Mouse (Mus musculus) spleen, adult 2 months (tissue): Measurements from ENCODE around the gene Tspan11.

Experiments used
- CTCF ChIP-seq: fragments of 200-500 bp; IDR thresholded peaks from 2 replicates; pipeline ENCODE4 v1.5.1; 2011; ENCODE audit warnings: mild to moderate bottlenecking, inconsistent platforms; ENCODE audit not compliant: insufficient read depth, insufficient read length, insufficient replicate concordance; ENCODE audit errors: extremely low read depth
- POLR2A ChIP-seq: fragments of 200-500 bp; IDR thresholded peaks from 2 replicates; pipeline ENCODE4 v1.6.1; 2011; ENCODE audit warnings: low read depth, low read length, inconsistent platforms

GRCm38 (mm10) chr6:127849496-127849895, 37.9 kb upstream of the Tspan11 start:
- TF ChIP-seq CTCF, result no peak
- TF ChIP-seq POLR2A, result no peak
